Mouse (Mus musculus) megakaryocyte, embryonic 14.5 days (primary cell): ENCODE data around the gene Vmn1r126. TPM values are rescaled to one million over a fixed set of nuclear protein-coding genes. Genes with fewer than 3 reads are reported as not detected.
"Not testable (repeated sequence)": the region's sequence is repeated elsewhere in the genome, so short reads cannot be mapped to it uniquely, and the experiment has no call there.

Experiments
- H3K27me3 ChIP-seq: replicated peaks from 2 replicates; pipeline ENCODE3; 2012; ENCODE audit warnings: inconsistent platforms
- H3K36me3 ChIP-seq: replicated peaks from 2 replicates; pipeline ENCODE3; 2012; ENCODE audit warnings: low read length, inconsistent platforms, mixed read lengths
- H3K4me1 ChIP-seq: 2 replicates; pipeline ENCODE4 v1.6.1; 2012; ENCODE audit warnings: inconsistent platforms
- H3K4me3 ChIP-seq: replicated peaks from 2 replicates; pipeline ENCODE3; 2012; ENCODE audit warnings: moderate library complexity, mild to moderate bottlenecking, inconsistent platforms
- H3K9me3 ChIP-seq: 2 replicates; pipeline ENCODE4 v1.6.1; 2012; ENCODE audit warnings: inconsistent platforms
- polyA plus RNA-seq: library from polyadenylated mRNA; stranded (reverse); fragments of >175 nt; gene quantifications from 2 replicates; pipeline ENCODE4 v1.2.3, GENCODE M21; 2012; ENCODE audit warnings: low replicate concordance; ENCODE audit not compliant: insufficient read depth

Gene Vmn1r126
- polyA plus RNA-seq = not detected in 2 replicates

GRCm38 (mm10) chr7:21301367-21301766, at the start of gene Vmn1r126:
Gene Vmn1r126 (minus strand): TSS chr7:21301467.
- H3K4me1 ChIP-seq, H3K9me3 ChIP-seq, H3K27me3 ChIP-seq, H3K4me3 ChIP-seq, H3K36me3 ChIP-seq: not testable (repeated sequence)

GRCm38 (mm10) chr7:21349073-21349472, 47.8 kb upstream of the Vmn1r126 start, which contains the start of gene Vmn1r128:
Gene Vmn1r128 (plus strand): TSS chr7:21349373.
- not testable (repeated sequence) for H3K4me3 ChIP-seq, H3K9me3 ChIP-seq, H3K27me3 ChIP-seq, H3K36me3 ChIP-seq, H3K4me1 ChIP-seq

GRCm38 (mm10) chr7:21319761-21320160, 18.5 kb upstream of the Vmn1r126 start, which contains the start of gene Vmn1r127:
Gene Vmn1r127 (minus strand): TSS chr7:21319861.
- H3K27me3 ChIP-seq, H3K4me1 ChIP-seq, H3K4me3 ChIP-seq, H3K9me3 ChIP-seq, H3K36me3 ChIP-seq: not testable (repeated sequence)

GRCm38 (mm10) chr7:21271879-21272278, 29.4 kb downstream of the Vmn1r126 start, which contains the start of gene Vmn1r125:
Gene Vmn1r125 (plus strand): TSS chr7:21272179.
- H3K27me3 ChIP-seq, H3K36me3 ChIP-seq, H3K4me3 ChIP-seq, H3K9me3 ChIP-seq, H3K4me1 ChIP-seq: not testable (repeated sequence)

- not testable (repeated sequence) for H3K9me3 ChIP-seq, H3K36me3 ChIP-seq, H3K27me3 ChIP-seq, H3K4me3 ChIP-seq, H3K4me1 ChIP-seq
These were observed 40.8 kb downstream of the Vmn1r126 start, which contains the start of gene Vmn1r124 for GRCm38 (mm10) chr7:21260517-21260916. Gene Vmn1r124 (minus strand): TSS chr7:21260617.

Other genes starting within 250 kb of the Vmn1r126 start
- not detected in 2 replicates for gene Vmn1r120, start 247.7 kb downstream of the Vmn1r126 start, polyA plus RNA-seq
- gene Vmn1r121, start 203.0 kb downstream of the Vmn1r126 start, polyA plus RNA-seq = not detected in 2 replicates
- gene Vmn1r122, start 167.3 kb downstream of the Vmn1r126 start, polyA plus RNA-seq = not detected in 2 replicates
- not detected in 2 replicates for gene Vmn1r123, start 139.3 kb downstream of the Vmn1r126 start, polyA plus RNA-seq
- gene Gm5157, start 111.0 kb downstream of the Vmn1r126 start, polyA plus RNA-seq = not detected in 2 replicates
- not detected in 2 replicates for gene Vmn1r124, start 40.9 kb downstream of the Vmn1r126 start, polyA plus RNA-seq
- not detected in 2 replicates for gene Vmn1r125, start 29.3 kb downstream of the Vmn1r126 start, polyA plus RNA-seq
- not detected in 2 replicates for gene Vmn1r127, start 18.4 kb upstream of the Vmn1r126 start, polyA plus RNA-seq
- gene Vmn1r128, start 47.9 kb upstream of the Vmn1r126 start, polyA plus RNA-seq = not detected in 2 replicates
- not detected in 2 replicates for gene Vmn1r129, start 59.8 kb upstream of the Vmn1r126 start, polyA plus RNA-seq
- not detected in 2 replicates for gene Gm6882, start 131.3 kb upstream of the Vmn1r126 start, polyA plus RNA-seq
- gene Vmn1r130, start 210.3 kb upstream of the Vmn1r126 start, polyA plus RNA-seq = not detected in 2 replicates
- not detected in 2 replicates for gene Vmn1r131, start 244.6 kb upstream of the Vmn1r126 start, polyA plus RNA-seq